Mouse (Mus musculus) brain, adult 2 months (tissue): ENCODE data around the gene Dpep1.
"Not testable (repeated sequence)": the region's sequence is repeated elsewhere in the genome, so short reads cannot be mapped to it uniquely, and the experiment has no call there.

Experiments
- DNase-seq: peaks from one replicate; pipeline ENCODE4 v3.0.0; 2011; ENCODE audit warnings: low read depth, low spot score

Gene Dpep1

GRCm38 (mm10) chr8:123185566-123186409, at the start of gene Dpep1:
Gene Dpep1 (plus strand): TSS chr8:123186242.
- DNase-seq = no peak

GRCm38 (mm10) chr8:123136287-123136686, 49.8 kb upstream of the Dpep1 start:
- no peak for DNase-seq

- peak; percentile 94 for DNase-seq
These were observed 48.4 kb upstream of the Dpep1 start for GRCm38 (mm10) chr8:123137645-123138077.

GRCm38 (mm10) chr8:123138741-123139140, 47.3 kb upstream of the Dpep1 start:
- no peak for DNase-seq

GRCm38 (mm10) chr8:123141741-123142462, 44.1 kb upstream of the Dpep1 start:
- peak; percentile 91 for DNase-seq

- DNase-seq = peak; percentile 23
These were observed 40.8 kb upstream of the Dpep1 start for GRCm38 (mm10) chr8:123145279-123145678.

- DNase-seq = peak; percentile 73
These were observed 39.7 kb upstream of the Dpep1 start for GRCm38 (mm10) chr8:123146390-123146789.

- DNase-seq = peak; percentile 54
These were observed 35.3 kb upstream of the Dpep1 start for GRCm38 (mm10) chr8:123150737-123151171.

GRCm38 (mm10) chr8:123155177-123155576, 30.9 kb upstream of the Dpep1 start:
- peak; percentile 40 for DNase-seq

GRCm38 (mm10) chr8:123156070-123156773, 29.8 kb upstream of the Dpep1 start:
- no peak for DNase-seq

- no peak for DNase-seq
These were observed 28.1 kb upstream of the Dpep1 start, which contains the start of gene Sult5a1 for GRCm38 (mm10) chr8:123157888-123158465. Gene Sult5a1 (minus strand): TSS chr8:123158315.

- DNase-seq = no peak
These were observed 4.7 kb upstream of the Dpep1 start for GRCm38 (mm10) chr8:123181391-123181790.

GRCm38 (mm10) chr8:123188006-123188405, 2.0 kb downstream of the Dpep1 start:
- no peak for DNase-seq

- no peak for DNase-seq
These were observed 2.8 kb downstream of the Dpep1 start for GRCm38 (mm10) chr8:123188841-123189240.

GRCm38 (mm10) chr8:123190678-123191077, 4.6 kb downstream of the Dpep1 start:
- DNase-seq = peak; percentile 92

GRCm38 (mm10) chr8:123191908-123192307, 5.9 kb downstream of the Dpep1 start:
- no peak for DNase-seq

- DNase-seq = no peak
These were observed 7.7 kb downstream of the Dpep1 start for GRCm38 (mm10) chr8:123193771-123194170.

- DNase-seq = not testable (repeated sequence)
These were observed 11.0 kb downstream of the Dpep1 start for GRCm38 (mm10) chr8:123197016-123197415.

- no peak for DNase-seq
These were observed 13.8 kb downstream of the Dpep1 start for GRCm38 (mm10) chr8:123199864-123200263.

- peak; percentile 83 for DNase-seq
These were observed 16.2 kb downstream of the Dpep1 start for GRCm38 (mm10) chr8:123202288-123202687.

GRCm38 (mm10) chr8:123203571-123203970, 17.5 kb downstream of the Dpep1 start:
- DNase-seq = no peak
